Comparison of ENCODE assay signal across 39 mouse cellular contexts in genomic region chr10:19600093-19600420, GRCm38 (mm10). TPM values are rescaled to one million over a fixed set of nuclear protein-coding genes. Genes with fewer than 3 reads are reported as not detected.
DNase-seq lines count a peak whose midpoint lies in the region; ATAC-seq and TF ChIP-seq lines count a peak whose summit lies in the region.
"Had no signal": no experiment of that assay in that cellular context is flagged by ENCODE, and none has a peak within 500 bp of the region (broad histone marks: within the 10 kb centered on the region; RNA-seq: fewer than 3 reads in every experiment).

No protein-coding gene starts in this region.

- intact Hi-C loops in heart, postnatal 25 days (cut with DNase I): loop anchor here (5.0 to 10.0 kb wide), 3 partner anchors 38 to 295 kb away; no protein-coding TSS in a partner anchor

- 45% methylated on average over 3 of the region's 3 CpGs for WGBS in forebrain, embryonic 14.5 days
- 31% methylated on average over 3 of the region's 3 CpGs for WGBS in forebrain, embryonic 16.5 days
- whole genome bisulfite sequencing in heart, postnatal 0 days: 84% methylated on average over 3 of the region's 3 CpGs
- WGBS in lung, postnatal 0 days: 77% methylated on average over 3 of the region's 3 CpGs
- WGBS in lung, adult 2 months: 62% methylated on average over 3 of the region's 3 CpGs

- H3K9me3 ChIP-seq in forebrain, embryonic 14.5 days (replicated peaks; ENCODE audit: control insufficient read depth, low read length): no peaks in the 10 kb centered on the region
- H3K9me3 ChIP-seq in forebrain, embryonic 16.5 days (ENCODE audit: control insufficient read depth, low read length): no peaks in the 10 kb centered on the region
- H3K9me3 ChIP-seq in heart, postnatal 0 days (replicated peaks; ENCODE audit: control insufficient read depth, low read length): no peaks in the 10 kb centered on the region
- no peaks in the 10 kb centered on the region for H3K9me3 ChIP-seq in lung, postnatal 0 days (ENCODE audit: low read length)
- H3K9me3 ChIP-seq: forebrain, embryonic 15.5 days; limb, embryonic 10.5 days; limb, embryonic 15.5 days had no signal

- TF ChIP-seq EP300 in heart, postnatal 0 days (IDR thresholded peaks at IDR 0.05; ENCODE audit: low read depth): no peak
- no peak; the same call in 1 of the 2 replicates for TF ChIP-seq EP300 in lung, postnatal 0 days (IDR thresholded peaks at IDR 0.05)

- H3K4me2 ChIP-seq in forebrain, embryonic 14.5 days (ENCODE audit: low read length): no peak overlapping the region
- no peak overlapping the region for H3K4me2 ChIP-seq in forebrain, embryonic 16.5 days (ENCODE audit: low read length)
- no peak overlapping the region for H3K4me2 ChIP-seq in heart, postnatal 0 days (ENCODE audit: low read depth, low read length)
- H3K4me2 ChIP-seq in lung, postnatal 0 days (replicated peaks; ENCODE audit: low read depth, low read length): no peak overlapping the region
- H3K4me2 ChIP-seq: embryonic facial prominence, embryonic 12.5 days; forebrain, embryonic 15.5 days; hindbrain, embryonic 14.5 days; limb, embryonic 15.5 days; liver, embryonic 13.5 days had no signal

- H3K27me3 ChIP-seq in forebrain, embryonic 14.5 days (replicated peaks; ENCODE audit: control insufficient read depth, insufficient read depth, low read length): no peaks in the 10 kb centered on the region
- H3K27me3 ChIP-seq in forebrain, embryonic 16.5 days (replicated peaks; ENCODE audit: control insufficient read depth, insufficient read depth, low read length): no peaks in the 10 kb centered on the region
- no peaks in the 10 kb centered on the region for H3K27me3 ChIP-seq in heart, postnatal 0 days (ENCODE audit: control insufficient read depth, insufficient read depth, low read length)
- H3K27me3 ChIP-seq in lung, postnatal 0 days (replicated peaks; ENCODE audit: insufficient read depth, low read length): no peaks in the 10 kb centered on the region
- H3K27me3 ChIP-seq: CH12.LX; embryonic facial prominence, embryonic 12.5 days; forebrain, embryonic 15.5 days; limb, embryonic 15.5 days; liver, embryonic 13.5 days had no signal

- TF ChIP-seq CTCF in heart, postnatal 0 days (IDR thresholded peaks at IDR 0.05; ENCODE audit: low read depth): no peak
- no peak for TF ChIP-seq CTCF in lung, postnatal 0 days (IDR thresholded peaks at IDR 0.05)
- TF ChIP-seq CTCF in lung, adult 2 months (IDR thresholded peaks at IDR 0.05; ENCODE audit: insufficient read depth, low read length): no peak

- H3K4me3 ChIP-seq in forebrain, embryonic 14.5 days (ENCODE audit: low read depth, low read length): no peak overlapping the region
- H3K4me3 ChIP-seq in forebrain, embryonic 16.5 days (replicated peaks; ENCODE audit: low read length): no peak overlapping the region
- H3K4me3 ChIP-seq in heart, postnatal 0 days (ENCODE audit: low read depth, low read length): no peak overlapping the region
- H3K4me3 ChIP-seq in lung, postnatal 0 days (ENCODE audit: low read depth, low read length): no peak overlapping the region
- H3K4me3 ChIP-seq in lung, adult 2 months (replicated peaks; ENCODE audit: extremely low read depth, low read depth, low read length): no peak overlapping the region
- H3K4me3 ChIP-seq: embryonic facial prominence, embryonic 12.5 days; forebrain, embryonic 15.5 days; heart, adult 2 months; limb, embryonic 10.5 days; limb, embryonic 15.5 days; liver, embryonic 13.5 days had no signal

- H3K9ac ChIP-seq in forebrain, embryonic 14.5 days (ENCODE audit: low read length): no peak overlapping the region
- H3K9ac ChIP-seq in forebrain, embryonic 16.5 days (replicated peaks; ENCODE audit: low read depth, low read length): no peak overlapping the region
- H3K9ac ChIP-seq in heart, postnatal 0 days (replicated peaks; ENCODE audit: low read depth, low read length): no peak overlapping the region
- H3K9ac ChIP-seq in lung, postnatal 0 days (replicated peaks; ENCODE audit: low read depth): no peak overlapping the region
- H3K9ac ChIP-seq: embryonic facial prominence, embryonic 12.5 days; forebrain, embryonic 15.5 days; hindbrain, embryonic 14.5 days; limb, embryonic 15.5 days; liver, embryonic 13.5 days had no signal

- ATAC-seq in forebrain, embryonic 14.5 days: no peak
- ATAC-seq in forebrain, embryonic 16.5 days: no peak
- no peak for ATAC-seq in heart, postnatal 0 days (ENCODE audit: insufficient read depth, low read depth)
- peak; percentile 19; the same call in 1 of the 2 replicates for ATAC-seq in lung, postnatal 0 days
- ATAC-seq: activated CD4-positive, CD25-positive, alpha-beta regulatory T cell, adult 4 months; inflammation-experienced regulatory T-cells, adult 6 months had no signal

- TF ChIP-seq POLR2A in lung, adult 2 months (IDR thresholded peaks at IDR 0.05; ENCODE audit: borderline replicate concordance, extremely low read depth, low read depth, low read length): no peak

- peak; percentile 55 for DNase-seq in forebrain, embryonic 14.5 days (ENCODE audit: low spot score)
- no peak for DNase-seq in heart, postnatal 0 days (ENCODE audit: low spot score)
- DNase-seq in heart, postnatal 25 days (ENCODE audit: low spot score): no peak
- no peak for DNase-seq in lung, postnatal 0 days (ENCODE audit: low spot score)
- DNase-seq in lung, adult 2 months: no peak
- peak; percentile 59 for DNase-seq in lung, postnatal 10 days
- no peak for DNase-seq in embryo, embryonic 10 days (ENCODE audit: low spot score)
- DNase-seq: adrenal gland, adult 2 months; adrenal gland, postnatal 36 days; cerebellum, adult 8-10 months; cerebellum, postnatal 36 days; embryo, embryonic 11 days; gastrocnemius, postnatal 36 days; heart, adult 2 months; heart, postnatal 4 days; kidney, adult 11 months; kidney, postnatal 14 days; layer of hippocampus, adult 9-11 months; liver, embryonic 13.5 days; thymus, postnatal 4 days had no signal

- H3K4me1 ChIP-seq in forebrain, embryonic 14.5 days (ENCODE audit: control insufficient read depth, insufficient read depth, low read length): peaks cover 6% of the 10 kb centered on the region; the same call in 1 of the 2 replicates
- peaks cover 3% of the 10 kb centered on the region for H3K4me1 ChIP-seq in forebrain, embryonic 16.5 days (replicated peaks; ENCODE audit: control insufficient read depth, insufficient read depth, low read length)
- no peaks in the 10 kb centered on the region; the same call in 1 of the 2 replicates for H3K4me1 ChIP-seq in heart, postnatal 0 days (ENCODE audit: control insufficient read depth, insufficient read depth)
- H3K4me1 ChIP-seq in lung, postnatal 0 days (ENCODE audit: insufficient read depth, low read depth, low read length): peaks cover 9% of the 10 kb centered on the region; the same call in 1 of the 2 replicates
- peaks cover 28% of the 10 kb centered on the region for H3K4me1 ChIP-seq in lung, adult 2 months (ENCODE audit: control insufficient read depth, insufficient read depth, low read length)
- H3K4me1 ChIP-seq: embryonic facial prominence, embryonic 12.5 days; forebrain, embryonic 15.5 days; limb, embryonic 15.5 days had no signal

- H3K36me3 ChIP-seq in forebrain, embryonic 14.5 days (ENCODE audit: control insufficient read depth, insufficient read depth, low read length): 0 out of 2 replicates have a peak, but pooled peaks cover 3% of the 10 kb centered on the region
- peaks cover 4% of the 10 kb centered on the region; the same call in 1 of the 2 replicates for H3K36me3 ChIP-seq in forebrain, embryonic 16.5 days (ENCODE audit: control insufficient read depth, insufficient read depth)
- peaks cover 79% of the 10 kb centered on the region for H3K36me3 ChIP-seq in heart, postnatal 0 days (replicated peaks; ENCODE audit: control insufficient read depth, insufficient read depth, low read length)
- peaks cover 30% of the 10 kb centered on the region for H3K36me3 ChIP-seq in lung, postnatal 0 days (ENCODE audit: insufficient read depth, low read length)
- H3K36me3 ChIP-seq: forebrain, embryonic 15.5 days had no signal

- no peak overlapping the region for H3K27ac ChIP-seq in forebrain, embryonic 14.5 days (ENCODE audit: low read depth, low read length)
- no peak overlapping the region for H3K27ac ChIP-seq in forebrain, embryonic 16.5 days (ENCODE audit: low read length)
- H3K27ac ChIP-seq in heart, postnatal 0 days (ENCODE audit: low read depth): 0 out of 2 replicates have a peak overlapping the region, but pooled peaks have one; percentile 7
- H3K27ac ChIP-seq in lung, postnatal 0 days (ENCODE audit: low read length): no peak overlapping the region
- H3K27ac ChIP-seq: embryonic facial prominence, embryonic 12.5 days; forebrain, embryonic 15.5 days; hindbrain, embryonic 14.5 days; limb, embryonic 10.5 days; limb, embryonic 15.5 days; liver, embryonic 13.5 days had no signal

RNA-seq across cellular contexts. Expression of gene Ifngr1, which starts 8.3 kb away (rescaled TPM):
- 19.1 and 20.1 TPM in 2 replicates for polyA plus RNA-seq in forebrain, embryonic 14.5 days (2014; fragmentation: Nextera tagmentation; extraction: Ambion mirVana)
- polyA plus RNA-seq in forebrain, embryonic 16.5 days (2015; fragmentation: Nextera tagmentation; extraction: Ambion mirVana): 16.8 and 19.7 TPM in 2 replicates
- 21.6 and 38.6 TPM in 2 replicates for total RNA-seq in heart, postnatal 0 days (2014; rRNA removed; ENCODE audit: low replicate concordance)
- 40.1 and 42.2 TPM in 2 replicates for polyA plus RNA-seq in heart, postnatal 0 days (2015; fragmentation: Nextera tagmentation; extraction: Ambion mirVana)
- 10 to 100 TPM; 45.4 to 53.7 TPM for total RNA-seq in heart, postnatal 25 days (2021)
- polyA plus RNA-seq in lung, postnatal 0 days (2015; fragmentation: Nextera tagmentation; extraction: Ambion mirVana): 138 and 159 TPM in 2 replicates
- polyA plus RNA-seq in lung, adult 2 months (2012; rRNA removed): 53.1 and 72.3 TPM in 2 replicates

RNA-seq across cellular contexts. Expression of gene Il22ra2, which starts 21.7 kb away (rescaled TPM):
- polyA plus RNA-seq in forebrain, embryonic 14.5 days (2014; fragmentation: Nextera tagmentation; extraction: Ambion mirVana): not detected in 2 replicates
- not detected in 2 replicates for polyA plus RNA-seq in forebrain, embryonic 16.5 days (2015; fragmentation: Nextera tagmentation; extraction: Ambion mirVana)
- total RNA-seq in heart, postnatal 0 days (2014; rRNA removed; ENCODE audit: low replicate concordance): not detected in 2 replicates
- polyA plus RNA-seq in heart, postnatal 0 days (2015; fragmentation: Nextera tagmentation; extraction: Ambion mirVana): not detected in 2 replicates
- not detected for total RNA-seq in heart, postnatal 25 days (2021)
- 0.05 and 0.12 TPM in 2 replicates for polyA plus RNA-seq in lung, postnatal 0 days (2015; fragmentation: Nextera tagmentation; extraction: Ambion mirVana)
- polyA plus RNA-seq in lung, adult 2 months (2012; rRNA removed): 0.32 and 0.43 TPM in 2 replicates
- total RNA-seq: adrenal gland, adult 2 months; adrenal gland, postnatal 36 days; ES-E14; gastrocnemius, postnatal 36 days; heart, adult 2 months; heart, postnatal 4 days; left cerebral cortex, postnatal 10 days; megakaryocyte-erythroid progenitor cell, adult 5-6 weeks had no signal
- polyA plus RNA-seq: activated CD4-positive, CD25-positive, alpha-beta regulatory T cell, adult 4 months; adrenal gland, adult 2 months; C2C12; embryonic facial prominence, embryonic 12.5 days; forebrain, embryonic 15.5 days; heart, adult 2 months; heart, embryonic 14.5 days; hindbrain, embryonic 14.5 days; kidney, embryonic 14.5 days; limb, embryonic 10.5 days; macrophage; neural tube, embryonic 14.5 days; stomach, embryonic 14.5 days; testis, adult 2 months had no signal

Comparison
In these comparisons a context has a peak if more than half of its experiments do, and no peak if none do; other contexts are left out.
1. DNase-seq: peak in forebrain, embryonic 14.5 days (single experiment) and lung, postnatal 10 days (single experiment); none in heart, postnatal 0 days (single experiment), heart, postnatal 25 days (single experiment), lung, postnatal 0 days (single experiment), lung, adult 2 months (single experiment) and embryo, embryonic 10 days (single experiment).